Mouse (Mus musculus) cerebellum, postnatal 4 days (tissue): ENCODE data around the gene Cel.

Experiments used
- DNase-seq, 2 experiments: peaks; one replicate each; pipeline ENCODE4 v3.0.0; 2022; ENCODE audit warnings: low spot score in 2 of 2, mixed read lengths in 1 of 2

Gene Cel

GRCm38 (mm10) chr2:28537995-28538816, 25.0 kb downstream of the Cel start:
- DNase-seq: no peak

- DNase-seq: no peak
These were observed 25.6 kb downstream of the Cel start for GRCm38 (mm10) chr2:28537634-28537920.

GRCm38 (mm10) chr2:28536766-28537633, 26.2 kb downstream of the Cel start:
- no peak for DNase-seq

- DNase-seq: no peak
These were observed 27.0 kb downstream of the Cel start for GRCm38 (mm10) chr2:28536166-28536565.

- DNase-seq: peak in 1 of 2 experiments; percentile 62
These were observed 27.6 kb downstream of the Cel start for GRCm38 (mm10) chr2:28535650-28536049.

- DNase-seq: no peak
These were observed 28.0 kb downstream of the Cel start for GRCm38 (mm10) chr2:28535263-28535540.

GRCm38 (mm10) chr2:28534436-28535262, 28.6 kb downstream of the Cel start:
- peak in 1 of 2 experiments; percentile 44 for DNase-seq

GRCm38 (mm10) chr2:28533901-28534435, 29.2 kb downstream of the Cel start:
- no peak for DNase-seq

- DNase-seq: peak; percentile 64 to 77
These were observed 30.0 kb downstream of the Cel start for GRCm38 (mm10) chr2:28532938-28533771.

GRCm38 (mm10) chr2:28530311-28530710, 32.9 kb downstream of the Cel start:
- no peak for DNase-seq

GRCm38 (mm10) chr2:28529856-28530255, 33.3 kb downstream of the Cel start:
- DNase-seq: no peak

GRCm38 (mm10) chr2:28528354-28528730, 34.9 kb downstream of the Cel start:
- no peak for DNase-seq

GRCm38 (mm10) chr2:28527436-28528353, 35.5 kb downstream of the Cel start:
- DNase-seq: peak in 1 of 2 experiments; percentile 1

GRCm38 (mm10) chr2:28525943-28526876, 37.0 kb downstream of the Cel start:
- peak in 1 of 2 experiments; percentile 42 for DNase-seq

- DNase-seq: peak in 1 of 2 experiments; percentile 27
These were observed 37.8 kb downstream of the Cel start for GRCm38 (mm10) chr2:28525219-28525942.

- no peak for DNase-seq
These were observed 38.8 kb downstream of the Cel start for GRCm38 (mm10) chr2:28524406-28524805.

GRCm38 (mm10) chr2:28523643-28524117, 39.5 kb downstream of the Cel start:
- peak; percentile 66 to 92 for DNase-seq

- DNase-seq: no peak
These were observed 41.0 kb downstream of the Cel start for GRCm38 (mm10) chr2:28522166-28522565.
